In the genomic region with DNA sequence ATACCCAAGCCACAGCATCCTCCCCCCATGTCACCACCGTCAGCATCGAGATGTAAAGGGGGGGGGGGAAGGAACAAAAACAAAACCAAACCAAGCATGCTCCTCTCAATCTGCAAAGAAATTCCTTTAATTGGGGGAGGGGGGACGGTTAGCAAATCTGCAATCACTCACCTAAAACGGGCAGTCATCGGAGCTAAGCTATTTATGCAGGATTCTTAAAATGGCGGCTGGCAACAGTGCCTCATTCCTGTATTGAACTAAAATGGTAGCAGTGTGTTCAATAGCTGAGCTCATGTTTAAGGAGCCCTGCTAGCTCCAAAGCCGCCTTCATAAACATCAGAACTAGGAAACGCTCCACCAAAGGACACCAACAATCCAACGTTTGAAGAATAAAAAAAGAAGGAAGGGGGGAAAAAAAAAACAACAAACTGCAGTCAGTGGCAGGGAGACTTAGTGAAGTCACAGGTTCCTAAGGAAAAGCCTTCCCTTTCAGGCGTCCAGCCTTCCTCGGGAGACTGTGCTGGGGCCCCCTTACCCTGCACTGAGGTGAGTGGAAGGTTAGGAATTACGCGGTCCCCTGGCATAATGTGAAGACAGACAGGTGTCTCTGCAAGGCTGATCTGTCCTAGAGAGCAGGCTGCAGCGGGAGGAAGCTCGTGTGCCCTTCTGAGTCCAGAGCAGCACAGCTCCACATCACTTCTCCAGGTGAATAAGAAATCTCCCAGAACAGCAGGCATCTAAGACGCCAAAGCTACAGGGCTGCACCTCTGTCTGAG, we compare ENCODE assay signal across 8 mouse cellular contexts. TPM values are rescaled to one million over a fixed set of nuclear protein-coding genes. Genes with fewer than 3 reads are reported as not detected.
DNase-seq lines count a peak whose midpoint lies in the region; ATAC-seq and TF ChIP-seq lines count a peak whose summit lies in the region.

No protein-coding gene starts in this region.

- no peak for TF ChIP-seq EP300 in lung, postnatal 0 days (IDR thresholded peaks at IDR 0.05)

- DNase-seq in lung, postnatal 0 days (ENCODE audit: low spot score), result no peak
- no peak for DNase-seq in lung, postnatal 4 days
- peak; percentile 67 for DNase-seq in embryo, embryonic 10 days (ENCODE audit: low spot score)
- DNase-seq in hindbrain, embryonic 11.5 days (ENCODE audit: low spot score), result peak; percentile 64
- peak; percentile 81 for DNase-seq in midbrain, embryonic 14.5 days
- DNase-seq in thymus, postnatal 36 days, result no peak
- no peak for DNase-seq in spleen, postnatal 4 days (ENCODE audit: low spot score in 2 of 2)

- 0 out of 2 replicates have a peak overlapping the region, but pooled peaks have one; percentile 16 for H3K9ac ChIP-seq in lung, postnatal 0 days (replicated peaks; ENCODE audit: low read depth)
- H3K9ac ChIP-seq in hindbrain, embryonic 11.5 days (ENCODE audit: low read depth, low read length), result peak overlapping the region; percentile 46
- H3K9ac ChIP-seq in midbrain, embryonic 14.5 days (replicated peaks; ENCODE audit: low read length), result peak overlapping the region; percentile 64

- H3K4me2 ChIP-seq in lung, postnatal 0 days (replicated peaks; ENCODE audit: low read depth, low read length), result peak overlapping the region; percentile 35; the same call in 1 of the 2 replicates
- peak overlapping the region; percentile 56 for H3K4me2 ChIP-seq in hindbrain, embryonic 11.5 days (replicated peaks; ENCODE audit: low read depth, low read length)
- H3K4me2 ChIP-seq in midbrain, embryonic 14.5 days (ENCODE audit: low read length), result peak overlapping the region; percentile 81

- H3K9me3 ChIP-seq in lung, postnatal 0 days (ENCODE audit: low read length), result no peaks in the 10 kb centered on the region
- H3K9me3 ChIP-seq in hindbrain, embryonic 11.5 days (ENCODE audit: control insufficient read depth, low read length), result no peaks in the 10 kb centered on the region
- H3K9me3 ChIP-seq in midbrain, embryonic 14.5 days (ENCODE audit: control insufficient read depth, low read length), result no peaks in the 10 kb centered on the region

- WGBS in lung, postnatal 0 days, result 20% methylated on average over 16 of the region's 16 CpGs
- 11% methylated on average over 16 of the region's 16 CpGs for WGBS in hindbrain, embryonic 11.5 days
- 7% methylated on average over 16 of the region's 16 CpGs for WGBS in midbrain, embryonic 14.5 days

- no peak overlapping the region for H3K4me3 ChIP-seq in lung, postnatal 0 days (ENCODE audit: low read depth, low read length)
- H3K4me3 ChIP-seq in hindbrain, embryonic 11.5 days (ENCODE audit: low read depth, low read length), result 0 out of 2 replicates have a peak overlapping the region, but pooled peaks have one; percentile 6
- peak overlapping the region; percentile 35 for H3K4me3 ChIP-seq in midbrain, embryonic 14.5 days (replicated peaks; ENCODE audit: low read depth, low read length)

- ATAC-seq in lung, postnatal 0 days, result no peak
- no peak for ATAC-seq in hindbrain, embryonic 11.5 days (ENCODE audit: low FRiP score)
- ATAC-seq in midbrain, embryonic 14.5 days (ENCODE audit: low FRiP score, low TSS enrichment), result no peak
- no peak for ATAC-seq in CD4-positive, CD25-positive, alpha-beta regulatory T cell, adult 4 months

- peak overlapping the region; percentile 90 for H3K27ac ChIP-seq in lung, postnatal 0 days (ENCODE audit: low read length)
- H3K27ac ChIP-seq in hindbrain, embryonic 11.5 days (ENCODE audit: low read depth, low read length), result peak overlapping the region; percentile 85
- H3K27ac ChIP-seq in midbrain, embryonic 14.5 days (replicated peaks; ENCODE audit: low read depth, low read length), result peak overlapping the region; percentile 100

- no peaks in the 10 kb centered on the region for H3K27me3 ChIP-seq in lung, postnatal 0 days (replicated peaks; ENCODE audit: insufficient read depth, low read length)
- H3K27me3 ChIP-seq in hindbrain, embryonic 11.5 days (ENCODE audit: control insufficient read depth, insufficient read depth, low read length), result no peaks in the 10 kb centered on the region
- no peaks in the 10 kb centered on the region for H3K27me3 ChIP-seq in midbrain, embryonic 14.5 days (ENCODE audit: control insufficient read depth, insufficient read depth, low read length)

- no peaks in the 10 kb centered on the region for H3K36me3 ChIP-seq in lung, postnatal 0 days (ENCODE audit: insufficient read depth, low read length)
- H3K36me3 ChIP-seq in hindbrain, embryonic 11.5 days (ENCODE audit: control insufficient read depth, insufficient read depth, low read length), result no peaks in the 10 kb centered on the region
- peaks cover 7% of the 10 kb centered on the region; the same call in 1 of the 2 replicates for H3K36me3 ChIP-seq in midbrain, embryonic 14.5 days (ENCODE audit: control insufficient read depth, insufficient read depth, low read length)

- no peak for TF ChIP-seq CTCF in lung, postnatal 0 days (IDR thresholded peaks at IDR 0.05)

- peaks cover 63% of the 10 kb centered on the region for H3K4me1 ChIP-seq in lung, postnatal 0 days (ENCODE audit: insufficient read depth, low read depth, low read length)
- peaks cover 73% of the 10 kb centered on the region for H3K4me1 ChIP-seq in hindbrain, embryonic 11.5 days (replicated peaks; ENCODE audit: control insufficient read depth, insufficient read depth, low read length)
- peaks cover 95% of the 10 kb centered on the region for H3K4me1 ChIP-seq in midbrain, embryonic 14.5 days (ENCODE audit: control insufficient read depth, insufficient read depth, low read length)

RNA-seq across cellular contexts. Expression of gene Zmynd8, which starts 19.2 kb away (rescaled TPM):
- 30.7 and 32.1 TPM in 2 replicates for polyA plus RNA-seq in lung, postnatal 0 days (2015; fragmentation: Nextera tagmentation; extraction: Ambion mirVana)
- 41.9 and 52.9 TPM in 2 replicates for polyA plus RNA-seq in hindbrain, embryonic 11.5 days (2014; fragmentation: Nextera tagmentation; extraction: Ambion mirVana)
- 64.4 and 67.8 TPM in 2 replicates for polyA plus RNA-seq in midbrain, embryonic 14.5 days (2014; fragmentation: Nextera tagmentation; extraction: Ambion mirVana)
- polyA plus RNA-seq in CD4-positive, CD25-positive, alpha-beta regulatory T cell, adult 4 months (2017; shearing (Covaris generic)), result 10 to 100 TPM; 66.6 to 75.4 TPM

Comparison
In these comparisons a context has a peak if more than half of its experiments do, and no peak if none do; other contexts are left out.
1. DNase-seq: peak in embryo, embryonic 10 days (single experiment), hindbrain, embryonic 11.5 days (single experiment) and midbrain, embryonic 14.5 days (single experiment); none in lung, postnatal 0 days (single experiment), lung, postnatal 4 days (0 of 2), thymus, postnatal 36 days (0 of 2) and spleen, postnatal 4 days (0 of 2).
2. Peak in every context shown above with its lines, with median percentiles within 50 percentile points of each other: H3K27ac ChIP-seq, H3K4me2 ChIP-seq and H3K9ac ChIP-seq.